Mouse (Mus musculus): Measurements from ENCODE around the gene Sipa1l2. TPM values are rescaled to one million over a fixed set of nuclear protein-coding genes. Genes with fewer than 3 reads are reported as not detected.

The Sipa1l2 gene
- total RNA-seq, 2 experiments from 2014 or later: 4.5 to 10.8 TPM

GRCm38 (mm10) chr8:125446236-125446635, 123.4 kb downstream of the Sipa1l2 start:
- DNase-seq: no peak
- H3K27ac ChIP-seq: no peak overlapping the region
- intact Hi-C loops (cut with DNase I): loop anchor here (10.0 kb wide), 2 partner anchors 119 to 261 kb away; partner anchors contain the start of gene Sipa1l2

DNA sequence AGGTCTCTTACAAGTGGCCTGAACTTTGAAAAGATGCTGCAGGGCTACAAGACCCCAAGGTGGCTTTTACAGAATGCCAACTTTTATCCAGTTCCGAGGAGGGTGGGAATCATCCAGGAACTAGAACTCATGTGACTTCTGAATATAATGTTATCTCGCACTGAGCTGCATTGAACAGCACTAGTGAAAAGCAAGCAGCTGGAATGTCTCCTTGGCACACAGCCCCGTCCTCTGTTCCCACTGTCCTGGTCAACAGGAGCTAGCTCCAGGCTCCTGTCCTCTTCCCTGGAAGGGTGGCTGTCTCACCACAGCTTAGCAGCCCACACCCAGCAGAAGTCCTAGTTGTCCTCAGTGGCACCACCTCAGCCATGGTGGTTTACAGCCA, 124.4 kb downstream of the Sipa1l2 start:
- peak overlapping the region; percentile 32; the same call in 1 of the 2 replicates for H3K27ac ChIP-seq
- no peak overlapping the region for H3K4me3 ChIP-seq
- no peak for TF ChIP-seq CTCF (IDR thresholded peaks at IDR 0.05)
- DNase-seq: peak; percentile 70
- intact Hi-C loops (cut with DNase I): loop anchor here (10.0 kb wide), 2 partner anchors 120 to 260 kb away; partner anchors contain the start of gene Sipa1l2

More at GRCm38 (mm10) chr8:125446236-125446635, 123.4 kb downstream of the Sipa1l2 start:
- no peak for TF ChIP-seq CTCF (IDR thresholded peaks at IDR 0.05)
- H3K4me3 ChIP-seq: no peak overlapping the region

DNA sequence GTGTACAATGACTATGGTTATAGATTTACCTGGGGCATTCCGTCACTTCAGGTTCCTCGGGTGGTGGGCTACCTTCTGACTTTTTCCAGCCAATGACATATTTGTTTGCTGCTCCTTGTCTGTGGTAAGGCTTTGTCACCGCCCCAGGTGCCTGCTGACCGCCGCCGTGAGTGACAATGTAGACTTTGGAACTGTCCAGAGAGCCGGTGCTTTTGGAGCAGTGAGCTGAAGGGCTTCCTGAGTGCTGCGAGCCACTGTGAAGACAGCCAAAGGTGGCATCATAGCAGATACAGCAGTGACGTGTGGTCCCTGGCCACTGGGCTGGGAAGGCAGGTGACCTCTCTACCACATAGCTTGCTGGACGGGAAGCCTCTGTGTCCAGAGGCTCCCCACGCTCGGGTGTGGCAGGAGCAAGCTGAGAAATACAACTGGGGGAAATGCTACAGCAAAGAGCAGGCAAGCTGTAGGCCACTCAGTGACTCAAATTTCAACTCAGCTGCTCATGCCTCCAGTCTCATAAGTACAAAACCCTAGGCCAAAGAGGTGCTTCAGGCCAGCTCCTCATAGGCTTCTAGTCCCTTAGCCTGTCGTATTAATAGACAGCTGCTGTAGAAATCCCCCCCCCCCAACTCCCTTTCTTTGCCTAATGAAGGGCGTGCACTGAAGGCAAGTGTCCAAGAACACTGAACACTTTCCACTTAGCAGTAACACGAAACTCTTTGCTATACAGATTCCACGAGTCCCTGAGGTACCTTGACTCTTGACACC, 125.0 kb downstream of the Sipa1l2 start:
- Histone ChIP-seq H3K4me3 (no peak overlapping the region), H3K27ac (peak overlapping the region; percentile 32; the same call in 1 of the 2 replicates)
- DNase-seq: peak; percentile 32
- intact Hi-C loops (cut with DNase I): loop anchor here (10.0 kb wide), 2 partner anchors 120 to 260 kb away; partner anchors contain the start of gene Sipa1l2
- no peak for TF ChIP-seq CTCF (IDR thresholded peaks at IDR 0.05)

- Histone ChIP-seq H3K4me3 (no peak overlapping the region), H3K27ac (no peak overlapping the region)
- intact Hi-C loops (cut with DNase I): no loop called here
- DNase-seq: no peak
- TF ChIP-seq CTCF (IDR thresholded peaks at IDR 0.05): no peak
These were observed 134.1 kb downstream of the Sipa1l2 start for GRCm38 (mm10) chr8:125435320-125436100.

DNA sequence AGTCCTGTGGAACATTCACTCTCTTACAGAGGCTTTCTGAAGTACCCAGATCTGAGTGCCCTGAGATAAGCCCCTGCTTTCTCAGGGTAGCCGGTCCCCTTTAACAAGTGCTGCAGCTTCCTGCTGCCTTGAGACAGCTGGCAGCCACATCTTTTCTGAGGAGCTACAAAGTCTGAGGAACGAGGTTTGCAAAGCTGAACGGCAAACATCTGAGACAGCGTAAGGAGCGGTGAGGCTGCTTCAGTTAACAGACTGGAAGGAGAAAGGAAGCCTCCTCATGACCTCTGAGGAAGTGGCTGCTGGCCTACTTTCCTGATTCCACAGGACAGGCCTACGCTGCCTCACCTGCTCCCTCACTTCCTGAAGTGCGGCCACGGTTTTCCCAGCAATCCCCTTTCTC, 135.5 kb downstream of the Sipa1l2 start:
- intact Hi-C loops (cut with DNase I): no loop called here
- no peak for TF ChIP-seq CTCF (IDR thresholded peaks at IDR 0.05)
- Histone ChIP-seq H3K4me3 (no peak overlapping the region), H3K27ac (no peak overlapping the region)
- no peak for DNase-seq

DNA sequence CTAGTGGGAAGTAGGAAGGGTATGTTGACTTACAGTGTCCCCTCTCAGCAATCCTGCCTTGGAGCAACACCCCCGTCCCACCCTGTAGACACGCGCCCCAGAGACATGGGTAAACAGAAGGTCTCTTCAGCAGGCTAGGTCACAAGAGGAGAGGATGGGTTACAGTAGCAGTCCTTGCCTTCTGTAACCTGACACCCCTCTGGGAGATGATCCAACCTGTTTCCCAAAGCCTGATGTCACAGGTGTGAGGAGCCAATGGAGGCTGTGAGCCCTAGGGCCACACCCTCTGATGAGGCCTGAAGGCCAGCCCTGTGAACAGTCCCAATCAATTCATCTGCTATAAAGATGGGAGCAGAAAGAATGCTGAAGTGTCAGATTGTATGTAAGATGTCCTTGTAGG, 138.3 kb downstream of the Sipa1l2 start:
- H3K27ac ChIP-seq: no peak overlapping the region
- no peak overlapping the region for H3K4me3 ChIP-seq
- intact Hi-C loops (cut with DNase I): no loop called here

DNA sequence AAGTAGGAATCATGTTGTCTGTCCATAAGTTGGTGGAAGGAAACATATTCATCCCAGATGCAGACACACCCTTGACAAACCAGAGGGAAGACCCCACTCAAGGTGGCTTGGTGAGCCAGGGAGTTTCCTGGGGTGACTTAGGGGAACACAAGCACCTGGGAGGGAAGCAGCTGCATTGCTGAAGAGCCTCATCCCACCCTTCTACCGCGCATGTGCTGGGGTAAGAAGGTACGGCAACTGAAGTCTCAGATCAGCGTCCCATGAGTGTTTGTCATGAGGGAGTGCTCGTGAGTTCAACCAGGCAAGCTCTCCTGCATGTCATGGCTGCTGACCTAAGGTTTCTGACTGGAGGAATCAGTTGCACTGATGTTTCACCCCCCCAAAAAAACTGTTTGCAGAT, 138.8 kb downstream of the Sipa1l2 start:
- Histone ChIP-seq H3K27ac (no peak overlapping the region), H3K4me3 (no peak overlapping the region)
- no peak for TF ChIP-seq CTCF (IDR thresholded peaks at IDR 0.05)
- intact Hi-C loops (cut with DNase I): no loop called here
- DNase-seq: no peak

More for the DNA sequence above, 138.3 kb downstream of the Sipa1l2 start:
- peak; percentile 67 for DNase-seq
- TF ChIP-seq CTCF (IDR thresholded peaks at IDR 0.05): no peak

- Histone ChIP-seq H3K27ac (peak overlapping the region; percentile 38; the same call in 1 of the 2 replicates), H3K4me3 (no peak overlapping the region)
- DNase-seq: no peak
- no peak for TF ChIP-seq CTCF (IDR thresholded peaks at IDR 0.05)
- intact Hi-C loops (cut with DNase I): no loop called here
These were observed 140.5 kb downstream of the Sipa1l2 start for GRCm38 (mm10) chr8:125428979-125429690.

- intact Hi-C loops (cut with DNase I): no loop called here
- TF ChIP-seq CTCF (IDR thresholded peaks at IDR 0.05): no peak
- no peak for DNase-seq
- H3K27ac ChIP-seq: no peak overlapping the region; the same call in 1 of the 2 replicates
- H3K4me3 ChIP-seq: no peak overlapping the region
These were observed 145.7 kb downstream of the Sipa1l2 start for GRCm38 (mm10) chr8:125423861-125424260.

GRCm38 (mm10) chr8:125419202-125419830, 150.3 kb downstream of the Sipa1l2 start:
- no peak for TF ChIP-seq CTCF (IDR thresholded peaks at IDR 0.05)
- DNase-seq: no peak
- Histone ChIP-seq H3K4me3 (no peak overlapping the region), H3K27ac (no peak overlapping the region)
- intact Hi-C loops (cut with DNase I): no loop called here

GRCm38 (mm10) chr8:125416146-125416545, 153.5 kb downstream of the Sipa1l2 start:
- H3K27ac ChIP-seq: no peak overlapping the region
- no peak for DNase-seq
- H3K4me3 ChIP-seq: no peak overlapping the region
- no peak for TF ChIP-seq CTCF (IDR thresholded peaks at IDR 0.05)
- intact Hi-C loops (cut with DNase I): no loop called here

- intact Hi-C loops (cut with DNase I): no loop called here
- Histone ChIP-seq H3K4me3 (no peak overlapping the region), H3K27ac (no peak overlapping the region)
- no peak for DNase-seq
- no peak for TF ChIP-seq CTCF (IDR thresholded peaks at IDR 0.05)
These were observed 155.0 kb downstream of the Sipa1l2 start for GRCm38 (mm10) chr8:125414651-125415050.

Data from gastrocnemius, adult 2 months (tissue).